Mouse (Mus musculus) E14TG2a.4 (cell line): ENCODE measurements around the gene Pard6a.

Source experiments
- H3K27me3 ChIP-seq: 2 replicates; pipeline ENCODE4 v1.6.1; 2014; ENCODE audit warnings: low read length, control low read depth; ENCODE audit not compliant: insufficient read depth
- H3K36me3 ChIP-seq: 2 replicates; pipeline ENCODE4 v1.6.1; 2014; ENCODE audit warnings: low read length, control low read depth; ENCODE audit not compliant: insufficient read depth
- H3K4me1 ChIP-seq: replicated peaks from 2 replicates; pipeline ENCODE4 v1.6.1; 2014; ENCODE audit warnings: low read depth, low read length, control low read depth
- H3K4me3 ChIP-seq: replicated peaks from 2 replicates; pipeline ENCODE4 v1.5.1; 2014; ENCODE audit warnings: mild to moderate bottlenecking, low read length
- H3K9me3 ChIP-seq: 2 replicates; pipeline ENCODE4 v1.6.1; 2014; ENCODE audit warnings: low read length, control low read depth
- CTCF ChIP-seq: conservative IDR thresholded peaks from 2 replicates; pipeline ENCODE4 v1.5.1; 2014; ENCODE audit warnings: low read length
- NANOG ChIP-seq: IDR thresholded peaks from 2 replicates; pipeline ENCODE4 v1.6.1; 2014; ENCODE audit warnings: borderline replicate concordance, low read length, mixed read lengths
- POU5F1 ChIP-seq: IDR thresholded peaks from 2 replicates; pipeline ENCODE4 v1.6.1; 2014; ENCODE audit warnings: low read length, borderline replicate concordance

Pard6a gene

GRCm38 (mm10) chr8:105688242-105688752 lies 12.7 kb upstream of the Pard6a start:
- H3K4me3 ChIP-seq = peak overlapping the region; percentile 55
- peaks cover 23% of the 10 kb centered on the region for H3K36me3 ChIP-seq
- peaks cover 67% of the 10 kb centered on the region for H3K4me1 ChIP-seq
- peaks cover 7% of the 10 kb centered on the region; the same call in 1 of the 2 replicates for H3K9me3 ChIP-seq
- peaks cover 50% of the 10 kb centered on the region for H3K27me3 ChIP-seq
- TF ChIP-seq NANOG (no peak), CTCF (no peak), POU5F1 (no peak)

GRCm38 (mm10) chr8:105689256-105689982 lies 11.5 kb upstream of the Pard6a start:
- H3K4me1 ChIP-seq = peaks cover 73% of the 10 kb centered on the region
- peaks cover 58% of the 10 kb centered on the region for H3K27me3 ChIP-seq
- H3K36me3 ChIP-seq = peaks cover 12% of the 10 kb centered on the region
- peak overlapping the region; percentile 43 for H3K4me3 ChIP-seq
- peaks cover 7% of the 10 kb centered on the region; the same call in 1 of the 2 replicates for H3K9me3 ChIP-seq
- no peak for TF ChIP-seq POU5F1
- no peak for TF ChIP-seq NANOG
- no peak for TF ChIP-seq CTCF

GRCm38 (mm10) chr8:105689983-105690360 lies 11.0 kb upstream of the Pard6a start:
- Histone ChIP-seq H3K4me1 (peaks cover 76% of the 10 kb centered on the region), H3K27me3 (peaks cover 63% of the 10 kb centered on the region), H3K9me3 (peaks cover 7% of the 10 kb centered on the region; the same call in 1 of the 2 replicates), H3K36me3 (peaks cover 10% of the 10 kb centered on the region), H3K4me3 (peak overlapping the region; percentile 43)
- TF ChIP-seq CTCF (no peak), NANOG (no peak), POU5F1 (no peak)

- TF ChIP-seq CTCF = no peak
- no peak for TF ChIP-seq POU5F1
- TF ChIP-seq NANOG = no peak
- Histone ChIP-seq H3K36me3 (peaks cover 15% of the 10 kb centered on the region), H3K27me3 (peaks cover 71% of the 10 kb centered on the region), H3K4me1 (peaks cover 75% of the 10 kb centered on the region), H3K9me3 (peaks cover 7% of the 10 kb centered on the region; the same call in 1 of the 2 replicates), H3K4me3 (peak overlapping the region; percentile 21; the same call in 1 of the 2 replicates)
Measured at GRCm38 (mm10) chr8:105690978-105691377, 10.0 kb upstream of the Pard6a start.

- Histone ChIP-seq H3K4me3 (no peak overlapping the region), H3K36me3 (peaks cover 32% of the 10 kb centered on the region), H3K4me1 (peaks cover 63% of the 10 kb centered on the region), H3K27me3 (peaks cover 83% of the 10 kb centered on the region), H3K9me3 (peaks cover 7% of the 10 kb centered on the region; the same call in 1 of the 2 replicates)
- no peak for TF ChIP-seq POU5F1
- TF ChIP-seq NANOG = no peak
Measured at GRCm38 (mm10) chr8:105692449-105693182, 8.3 kb upstream of the Pard6a start.

GRCm38 (mm10) chr8:105693648-105694047 lies 7.3 kb upstream of the Pard6a start:
- peaks cover 53% of the 10 kb centered on the region for H3K4me1 ChIP-seq
- H3K4me3 ChIP-seq = peak overlapping the region; percentile 80
- TF ChIP-seq POU5F1 (no peak), NANOG (no peak), CTCF (no peak)
- peaks cover 72% of the 10 kb centered on the region for H3K27me3 ChIP-seq
- H3K9me3 ChIP-seq = peaks cover 7% of the 10 kb centered on the region; the same call in 1 of the 2 replicates
- H3K36me3 ChIP-seq = peaks cover 42% of the 10 kb centered on the region

- H3K4me3 ChIP-seq = peak overlapping the region; percentile 80
- peaks cover 48% of the 10 kb centered on the region for H3K4me1 ChIP-seq
- H3K27me3 ChIP-seq = peaks cover 67% of the 10 kb centered on the region
- peaks cover 46% of the 10 kb centered on the region for H3K36me3 ChIP-seq
- H3K9me3 ChIP-seq = peaks cover 7% of the 10 kb centered on the region; the same call in 1 of the 2 replicates
- TF ChIP-seq NANOG (no peak), POU5F1 (no peak), CTCF (no peak)
Measured at GRCm38 (mm10) chr8:105694051-105694799, 6.7 kb upstream of the Pard6a start.
